Mouse (Mus musculus) gastrocnemius, adult 18-20 months (tissue): Measurements from ENCODE around the gene Olfr1234. TPM values are rescaled to one million over a fixed set of nuclear protein-coding genes. Genes with fewer than 3 reads are reported as not detected.

ENCODE experiments used
- DNase-seq: peaks from one replicate; pipeline ENCODE4 v3.0.0; 2021; ENCODE audit warnings: low spot score
- long read RNA-seq, 2 experiments: library from polyadenylated mRNA; stranded (forward); transcript quantifications; one replicate each; pipeline ENCODE4 v2.0.0; 2021
- total RNA-seq, 2 experiments: library from RNA; stranded (reverse); gene quantifications; 2 replicates each; pipeline ENCODE4 v1.2.3; 2021

Olfr1234 gene
- not detected for total RNA-seq
- long read RNA-seq, experiment 1 = 0 reads
- long read RNA-seq, experiment 2 = 0 reads

GRCm38 (mm10) chr2:89364765-89365164 lies at the start of gene Olfr1234:
Olfr1234 (minus strand) TSS chr2:89364865.
- no peak for DNase-seq

- DNase-seq = no peak
Measured at GRCm38 (mm10) chr2:89409576-89409975, 44.9 kb upstream of the Olfr1234 start, which contains the start of gene Olfr1238. Olfr1238 (minus strand) TSS chr2:89409676.

DNA sequence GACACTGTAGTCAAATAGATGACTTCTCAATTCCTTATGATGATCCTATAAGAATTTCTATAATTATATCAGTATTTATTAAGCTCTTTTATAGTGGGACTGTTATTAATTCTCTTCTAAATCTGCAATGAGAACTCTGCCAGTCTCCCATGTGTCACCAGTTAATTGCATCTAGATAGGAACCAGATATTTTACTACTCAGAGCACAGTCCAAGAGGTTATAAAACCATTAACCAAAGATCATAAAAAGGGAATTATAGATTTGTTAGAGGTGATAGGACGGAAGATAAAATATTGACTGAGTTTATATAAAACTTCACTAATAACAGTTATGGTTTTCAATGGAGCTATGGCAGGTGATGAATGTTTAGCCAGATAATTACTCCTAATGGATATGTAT lies 36.2 kb upstream of the Olfr1234 start:
- no peak for DNase-seq

- no peak for DNase-seq
Measured at GRCm38 (mm10) chr2:89342298-89342697, 22.4 kb downstream of the Olfr1234 start, which contains the start of gene Olfr1233. Olfr1233 (minus strand) TSS chr2:89342398.

- no peak for DNase-seq
Measured at GRCm38 (mm10) chr2:89329575-89329974, 35.1 kb downstream of the Olfr1234 start, which contains the start of gene Olfr1232. Olfr1232 (minus strand) TSS chr2:89329675.

Other genes starting within 250 kb of the Olfr1234 start
- not detected for gene Olfr1221, start 247.6 kb downstream of the Olfr1234 start, total RNA-seq
- gene Olfr1222, start 231.8 kb downstream of the Olfr1234 start, total RNA-seq = not detected
- not detected for gene Olfr1223, start 213.3 kb downstream of the Olfr1234 start, total RNA-seq
- not detected for gene Olfr1224-ps1, start 200.8 kb downstream of the Olfr1234 start, total RNA-seq
- gene Olfr1225, start 190.2 kb downstream of the Olfr1234 start, total RNA-seq = not detected
- gene Olfr1226, start 164.8 kb downstream of the Olfr1234 start, total RNA-seq = not detected
- gene Olfr1228, start 110.8 kb downstream of the Olfr1234 start, total RNA-seq = not detected
- not detected for gene Olfr1229, start 76.9 kb downstream of the Olfr1234 start, total RNA-seq
- gene Olfr1230, start 67.6 kb downstream of the Olfr1234 start, total RNA-seq = not detected
- not detected for gene Olfr1231, start 57.8 kb downstream of the Olfr1234 start, total RNA-seq
- gene Olfr1232, start 35.2 kb downstream of the Olfr1234 start, total RNA-seq = not detected
- gene Olfr1233, start 22.5 kb downstream of the Olfr1234 start, total RNA-seq = not detected
- not detected for gene Olfr1238, start 44.8 kb upstream of the Olfr1234 start, total RNA-seq
- not detected for gene Olfr1239, start 55.5 kb upstream of the Olfr1234 start, total RNA-seq
- not detected for gene Olfr1240, start 78.1 kb upstream of the Olfr1234 start, total RNA-seq
- not detected for gene Olfr1241, start 122.3 kb upstream of the Olfr1234 start, total RNA-seq
- gene Olfr1242, start 133.5 kb upstream of the Olfr1234 start, total RNA-seq = not detected
- gene Olfr1243, start 166.6 kb upstream of the Olfr1234 start, total RNA-seq = not detected
- gene Olfr1245, start 213.6 kb upstream of the Olfr1234 start, total RNA-seq = not detected
- gene Olfr1246, start 228.3 kb upstream of the Olfr1234 start, total RNA-seq = not detected
- gene Olfr1247, start 249.3 kb upstream of the Olfr1234 start, total RNA-seq = under 1 TPM in 1 of 2 experiments, not detected in 1; 0.05 TPM